Mouse (Mus musculus) adrenal gland, postnatal 10 days (tissue): Measurements from ENCODE around the gene Pde4d. TPM values are rescaled to one million over a fixed set of nuclear protein-coding genes. Genes with fewer than 3 reads are reported as not detected.

Experiments used
- DNase-seq: peaks from one replicate; pipeline ENCODE4 v3.0.0; 2021; ENCODE audit warnings: mixed read lengths
- total RNA-seq, 2 experiments: library from RNA; stranded (reverse); gene quantifications; 2 replicates each; pipeline ENCODE4 v1.2.3; 2021

Pde4d gene
- total RNA-seq, 2 experiments from 2014 or later, result 70.3 to 101 TPM

GRCm38 (mm10) chr13:109407371-109407770, 957.6 kb downstream of the Pde4d start:
- no peak for DNase-seq

GRCm38 (mm10) chr13:109420426-109420825, 970.7 kb downstream of the Pde4d start:
- DNase-seq, result no peak

GRCm38 (mm10) chr13:109424906-109425305, 975.2 kb downstream of the Pde4d start:
- no peak for DNase-seq

GRCm38 (mm10) chr13:109425548-109425947, 975.8 kb downstream of the Pde4d start:
- DNase-seq, result no peak

- DNase-seq, result no peak
Observed at GRCm38 (mm10) chr13:109426058-109426457, 976.3 kb downstream of the Pde4d start.

- no peak for DNase-seq
Observed at GRCm38 (mm10) chr13:109427541-109427940, 977.8 kb downstream of the Pde4d start.

GRCm38 (mm10) chr13:109429544-109429943, 979.8 kb downstream of the Pde4d start:
- DNase-seq, result no peak

GRCm38 (mm10) chr13:109437231-109437776, 987.6 kb downstream of the Pde4d start:
- DNase-seq, result no peak

- DNase-seq, result no peak
Observed at GRCm38 (mm10) chr13:109439436-109440161, 989.9 kb downstream of the Pde4d start.

GRCm38 (mm10) chr13:109440331-109440730, 990.6 kb downstream of the Pde4d start:
- DNase-seq, result peak; percentile 77

- DNase-seq, result peak; percentile 90
Observed at GRCm38 (mm10) chr13:109440881-109441280, 991.1 kb downstream of the Pde4d start.

- peak; percentile 23 for DNase-seq
Observed at GRCm38 (mm10) chr13:109441401-109441973, 991.7 kb downstream of the Pde4d start.

- DNase-seq, result no peak
Observed at GRCm38 (mm10) chr13:109446138-109446537, 996.4 kb downstream of the Pde4d start.

GRCm38 (mm10) chr13:109448121-109448520, 998.4 kb downstream of the Pde4d start:
- DNase-seq, result no peak

- DNase-seq, result no peak
Observed at GRCm38 (mm10) chr13:109474344-109474743, 1024.6 kb downstream of the Pde4d start.

GRCm38 (mm10) chr13:109481446-109481845, 1031.7 kb downstream of the Pde4d start:
- peak; percentile 7 for DNase-seq

GRCm38 (mm10) chr13:109486166-109486565, 1036.4 kb downstream of the Pde4d start:
- DNase-seq, result no peak

GRCm38 (mm10) chr13:109487378-109487777, 1037.6 kb downstream of the Pde4d start:
- DNase-seq, result peak; percentile 25

GRCm38 (mm10) chr13:109490853-109491252, 1041.1 kb downstream of the Pde4d start:
- DNase-seq, result no peak

- no peak for DNase-seq
Observed at GRCm38 (mm10) chr13:109491829-109492228, 1042.1 kb downstream of the Pde4d start.

GRCm38 (mm10) chr13:109500336-109500735, 1050.6 kb downstream of the Pde4d start:
- DNase-seq, result no peak

- no peak for DNase-seq
Observed at GRCm38 (mm10) chr13:109502796-109503195, 1053.0 kb downstream of the Pde4d start.

- no peak for DNase-seq
Observed at GRCm38 (mm10) chr13:109506754-109507153, 1057.0 kb downstream of the Pde4d start.

- DNase-seq, result no peak
Observed at GRCm38 (mm10) chr13:109508472-109508871, 1058.7 kb downstream of the Pde4d start.
